Mouse (Mus musculus) liver, adult 2 months (tissue): ENCODE data around the gene Helt.

ENCODE experiments used
- CTCF ChIP-seq: fragments of 200-500 bp; IDR thresholded peaks from 2 replicates; pipeline ENCODE4 v1.5.1; 2011; ENCODE audit warnings: low read depth, low read length, control low read depth
- POLR2A ChIP-seq: fragments of 200-500 bp; IDR thresholded peaks from 2 replicates; pipeline ENCODE4 v1.6.1; 2011; ENCODE audit warnings: low read length, control low read depth; ENCODE audit not compliant: insufficient read depth; ENCODE audit errors: extremely low read depth

DNA sequence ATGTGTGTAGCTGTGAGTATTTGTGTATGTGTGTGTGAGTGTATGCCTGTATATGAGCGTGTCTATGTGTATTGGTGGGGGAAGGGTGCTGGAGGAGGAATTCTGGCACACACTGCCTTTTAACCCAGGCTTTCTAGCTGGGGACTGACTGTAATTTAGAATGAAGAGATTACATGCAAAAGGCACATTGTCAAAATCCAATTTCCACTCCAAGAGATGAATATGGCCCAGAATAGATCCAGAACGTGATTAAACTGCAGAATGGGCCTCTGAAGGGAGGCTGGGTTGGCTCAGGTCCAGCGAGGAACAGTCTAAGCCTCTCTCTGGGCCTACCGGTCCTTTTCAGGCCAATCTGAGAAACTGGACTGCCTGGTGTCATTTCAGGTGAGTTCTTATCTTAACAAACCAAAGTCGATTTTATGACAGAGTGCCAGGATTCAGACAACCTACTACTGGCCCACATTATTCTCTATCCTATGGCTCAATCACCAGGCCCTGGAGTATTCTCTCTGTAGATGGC lies 29.3 kb upstream of the Helt start:
- TF ChIP-seq POLR2A = no peak
- no peak for TF ChIP-seq CTCF
